Mouse (Mus musculus): ENCODE measurements around the gene Mfap2. TPM values are rescaled to one million over a fixed set of nuclear protein-coding genes. Genes with fewer than 3 reads are reported as not detected.

Gene Mfap2
- total and polyA plus RNA-seq, 3 experiments, result not detected

GRCm38 (mm10) chr4:141024992-141025391 lies 14.8 kb downstream of the Mfap2 start:
- Histone ChIP-seq H3K4me1 (ENCODE audit: insufficient read depth, low read depth, low read length) (no peaks in the 10 kb centered on the region), H3K4me3 (ENCODE audit: low read depth, low read length) (no peak overlapping the region), H3K36me3 (replicated peaks) (peaks cover 7% of the 10 kb centered on the region), H3K27me3 (ENCODE audit: insufficient read depth, low read length) (peaks cover 21% of the 10 kb centered on the region), H3K9me3 (replicated peaks) (no peaks in the 10 kb centered on the region)
- TF ChIP-seq CTCF (IDR thresholded peaks at IDR 0.05; ENCODE audit: low read depth, low read length) (no peak), TAL1 (conservative IDR thresholded peaks at IDR 0.05; ENCODE audit: low read depth, low read length) (no peak), GATA2 (IDR thresholded peaks at IDR 0.05; ENCODE audit: borderline replicate concordance, low read depth, low read length) (no peak), POLR2AphosphoS5 (IDR thresholded peaks at IDR 0.05; ENCODE audit: insufficient replicate concordance, low read depth, low read length) (no peak), GATA1 (IDR thresholded peaks at IDR 0.05; ENCODE audit: borderline replicate concordance, low read length) (no peak)
- no peak for DNase-seq (ENCODE audit: low spot score)
- no peak for ATAC-seq (ENCODE audit: extremely low read depth, insufficient number of reproducible peaks, low FRiP score, poor library complexity, severe bottlenecking)

GRCm38 (mm10) chr4:141030541-141031206 lies 20.5 kb downstream of the Mfap2 start:
- Histone ChIP-seq H3K4me3 (ENCODE audit: low read depth, low read length) (no peak overlapping the region), H3K36me3 (replicated peaks) (peaks cover 11% of the 10 kb centered on the region), H3K9me3 (replicated peaks) (no peaks in the 10 kb centered on the region), H3K27me3 (ENCODE audit: insufficient read depth, low read length) (peaks cover 17% of the 10 kb centered on the region; the same call in 1 of the 2 replicates), H3K4me1 (ENCODE audit: insufficient read depth, low read depth, low read length) (0 out of 2 replicates have a peak, but pooled peaks cover 3% of the 10 kb centered on the region)
- no peak for ATAC-seq (ENCODE audit: extremely low read depth, insufficient number of reproducible peaks, low FRiP score, poor library complexity, severe bottlenecking)
- TF ChIP-seq TAL1 (conservative IDR thresholded peaks at IDR 0.05; ENCODE audit: low read depth, low read length), result no peak
- no peak for TF ChIP-seq GATA2 (IDR thresholded peaks at IDR 0.05; ENCODE audit: borderline replicate concordance, low read depth, low read length)
- no peak for TF ChIP-seq POLR2AphosphoS5 (IDR thresholded peaks at IDR 0.05; ENCODE audit: insufficient replicate concordance, low read depth, low read length)
- no peak for DNase-seq (ENCODE audit: low spot score)

GRCm38 (mm10) chr4:141031733-141032132 lies 21.5 kb downstream of the Mfap2 start:
- DNase-seq (ENCODE audit: low spot score), result peak; percentile 83
- H3K4me1 ChIP-seq (ENCODE audit: insufficient read depth, low read depth, low read length), result 0 out of 2 replicates have a peak, but pooled peaks cover 3% of the 10 kb centered on the region
- no peaks in the 10 kb centered on the region for H3K9me3 ChIP-seq (replicated peaks)
- peak; percentile 65 for ATAC-seq (ENCODE audit: extremely low read depth, insufficient number of reproducible peaks, low FRiP score, poor library complexity, severe bottlenecking)
- no peak overlapping the region for H3K4me3 ChIP-seq (ENCODE audit: low read depth, low read length)
- TF ChIP-seq GATA1 (IDR thresholded peaks at IDR 0.05; ENCODE audit: borderline replicate concordance, low read length) (no peak), CTCF (IDR thresholded peaks at IDR 0.05; ENCODE audit: low read depth, low read length) (peak; percentile 89), POLR2AphosphoS5 (IDR thresholded peaks at IDR 0.05; ENCODE audit: insufficient replicate concordance, low read depth, low read length) (no peak)
- H3K36me3 ChIP-seq (replicated peaks), result peaks cover 13% of the 10 kb centered on the region
- peaks cover 10% of the 10 kb centered on the region; the same call in 1 of the 2 replicates for H3K27me3 ChIP-seq (ENCODE audit: insufficient read depth, low read length)

DNA sequence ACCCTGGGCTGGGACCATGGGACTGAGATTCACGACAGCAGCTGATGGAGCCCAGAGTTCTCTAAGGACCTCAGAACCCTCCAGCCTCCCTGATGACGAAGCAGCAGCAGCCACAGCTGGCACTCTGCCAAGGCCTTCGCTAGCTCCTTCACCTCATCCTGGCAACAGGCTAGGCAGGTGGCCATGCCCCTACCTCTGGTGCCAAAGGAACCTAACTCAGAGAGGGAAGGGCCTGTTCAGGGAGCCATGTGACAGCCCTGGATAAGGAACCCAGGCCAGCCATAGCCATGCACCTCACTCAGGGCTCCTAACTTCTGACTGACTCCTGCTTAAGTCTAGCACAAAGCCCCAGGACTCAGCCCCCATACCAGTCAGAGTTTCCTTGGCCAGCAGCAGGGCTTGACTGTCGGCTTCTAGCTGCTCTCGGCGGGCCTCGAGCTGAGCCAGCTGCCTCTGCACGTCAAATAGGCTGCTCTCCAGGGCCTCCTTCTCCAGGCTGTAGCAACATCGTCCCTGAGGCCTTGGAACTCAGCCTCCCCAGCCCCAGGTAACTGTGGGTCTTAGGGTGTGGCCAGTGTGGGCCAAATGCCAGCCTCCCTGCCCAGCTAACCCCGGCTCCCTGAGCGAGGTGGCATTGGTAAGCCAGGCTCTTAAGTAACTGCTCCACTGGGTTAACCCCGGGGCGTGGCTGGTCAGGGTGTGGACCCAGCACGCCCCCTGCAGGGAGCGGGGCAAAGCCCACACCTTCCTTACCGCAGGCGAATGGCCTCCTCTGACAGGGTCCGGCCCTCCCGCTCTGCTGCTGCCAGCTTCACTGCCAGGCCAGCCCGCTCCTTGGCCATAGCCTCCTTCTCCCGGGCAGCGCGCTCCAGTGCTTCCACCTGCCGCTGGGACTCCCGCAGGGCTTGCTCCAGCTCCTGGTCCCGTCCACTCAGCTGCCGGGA lies 23.7 kb downstream of the Mfap2 start:
- H3K36me3 ChIP-seq (replicated peaks), result peaks cover 11% of the 10 kb centered on the region
- TF ChIP-seq CTCF (IDR thresholded peaks at IDR 0.05; ENCODE audit: low read depth, low read length) (no peak), TAL1 (conservative IDR thresholded peaks at IDR 0.05; ENCODE audit: low read depth, low read length) (no peak), GATA1 (IDR thresholded peaks at IDR 0.05; ENCODE audit: borderline replicate concordance, low read length) (no peak)
- no peak for ATAC-seq (ENCODE audit: extremely low read depth, insufficient number of reproducible peaks, low FRiP score, poor library complexity, severe bottlenecking)
- 0 out of 2 replicates have a peak, but pooled peaks cover 3% of the 10 kb centered on the region for H3K4me1 ChIP-seq (ENCODE audit: insufficient read depth, low read depth, low read length)
- H3K27me3 ChIP-seq (ENCODE audit: insufficient read depth, low read length), result peaks cover 10% of the 10 kb centered on the region; the same call in 1 of the 2 replicates
- H3K4me3 ChIP-seq (ENCODE audit: low read depth, low read length), result no peak overlapping the region
- DNase-seq (ENCODE audit: low spot score), result no peak
- H3K9me3 ChIP-seq (replicated peaks), result no peaks in the 10 kb centered on the region

DNA sequence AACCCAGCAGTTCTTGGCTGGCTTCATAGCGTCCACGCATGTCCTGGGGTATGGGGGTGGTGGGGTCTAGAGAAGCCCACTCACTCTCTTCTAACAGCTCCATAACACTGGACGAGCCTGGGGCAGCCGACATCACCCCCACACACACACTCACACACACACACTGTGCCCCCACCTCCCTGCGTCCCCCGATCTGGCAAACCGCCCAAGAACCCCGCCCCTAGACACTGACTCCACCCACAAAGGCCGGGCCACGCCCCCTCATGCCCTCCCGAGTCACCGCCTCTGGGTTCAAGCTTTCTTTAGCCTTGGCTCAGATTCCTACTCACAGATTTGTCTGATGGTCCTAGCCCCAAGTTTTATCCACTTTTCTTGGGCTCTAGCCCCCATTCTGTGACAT lies 30.9 kb downstream of the Mfap2 start:
- H3K36me3 ChIP-seq (replicated peaks), result peaks cover 17% of the 10 kb centered on the region
- H3K4me1 ChIP-seq (ENCODE audit: insufficient read depth, low read depth, low read length), result no peaks in the 10 kb centered on the region; the same call in 1 of the 2 replicates
- DNase-seq (ENCODE audit: low spot score) (no peak), ATAC-seq (ENCODE audit: extremely low read depth, insufficient number of reproducible peaks, low FRiP score, poor library complexity, severe bottlenecking) (no peak)
- no peaks in the 10 kb centered on the region; the same call in 1 of the 2 replicates for H3K27me3 ChIP-seq (ENCODE audit: insufficient read depth, low read length)
- H3K9me3 ChIP-seq (replicated peaks), result no peaks in the 10 kb centered on the region
- TF ChIP-seq POLR2AphosphoS5 (IDR thresholded peaks at IDR 0.05; ENCODE audit: insufficient replicate concordance, low read depth, low read length), result no peak
- no peak overlapping the region for H3K4me3 ChIP-seq (ENCODE audit: low read depth, low read length)

DNA sequence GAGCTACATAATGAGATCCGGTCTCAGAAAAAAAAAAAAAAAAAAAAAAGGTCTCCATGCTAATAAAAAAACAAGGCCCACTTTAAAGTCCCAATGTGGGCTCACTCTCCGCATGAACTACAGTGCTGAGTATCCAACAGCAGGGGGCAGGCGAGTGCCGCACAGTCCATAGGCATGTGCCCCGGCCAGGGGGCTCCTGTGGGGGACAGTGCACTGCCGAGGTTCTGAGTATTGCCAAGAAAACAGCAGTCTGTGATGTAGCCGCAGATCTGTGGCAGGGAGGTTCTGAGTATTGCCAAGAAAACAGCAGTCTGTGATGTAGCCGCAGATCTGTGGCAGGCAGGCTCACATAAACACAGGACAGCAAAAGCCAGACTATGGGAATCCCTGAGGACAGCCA lies 34.6 kb downstream of the Mfap2 start:
- TF ChIP-seq GATA2 (IDR thresholded peaks at IDR 0.05; ENCODE audit: borderline replicate concordance, low read depth, low read length) (no peak), CTCF (IDR thresholded peaks at IDR 0.05; ENCODE audit: low read depth, low read length) (peak; percentile 44)
- ATAC-seq (ENCODE audit: extremely low read depth, insufficient number of reproducible peaks, low FRiP score, poor library complexity, severe bottlenecking), result peak; percentile 75; the same call in 1 of the 2 replicates
- no peak overlapping the region for H3K4me3 ChIP-seq (ENCODE audit: low read depth, low read length)
- peaks cover 2% of the 10 kb centered on the region; the same call in 1 of the 2 replicates for H3K27me3 ChIP-seq (ENCODE audit: insufficient read depth, low read length)
- H3K9me3 ChIP-seq (replicated peaks), result no peaks in the 10 kb centered on the region
- DNase-seq (ENCODE audit: low spot score), result peak; percentile 32
- peaks cover 27% of the 10 kb centered on the region for H3K36me3 ChIP-seq (replicated peaks)
- peaks cover 4% of the 10 kb centered on the region; the same call in 1 of the 2 replicates for H3K4me1 ChIP-seq (ENCODE audit: insufficient read depth, low read depth, low read length)

Data from G1E (cell line).